Mouse (Mus musculus): ENCODE data around the gene Postn. TPM values are rescaled to one million over a fixed set of nuclear protein-coding genes. Genes with fewer than 3 reads are reported as not detected.

Postn gene
- polyA plus RNA-seq, 1 experiment from 2014 or later, result 42.2 TPM

DNA sequence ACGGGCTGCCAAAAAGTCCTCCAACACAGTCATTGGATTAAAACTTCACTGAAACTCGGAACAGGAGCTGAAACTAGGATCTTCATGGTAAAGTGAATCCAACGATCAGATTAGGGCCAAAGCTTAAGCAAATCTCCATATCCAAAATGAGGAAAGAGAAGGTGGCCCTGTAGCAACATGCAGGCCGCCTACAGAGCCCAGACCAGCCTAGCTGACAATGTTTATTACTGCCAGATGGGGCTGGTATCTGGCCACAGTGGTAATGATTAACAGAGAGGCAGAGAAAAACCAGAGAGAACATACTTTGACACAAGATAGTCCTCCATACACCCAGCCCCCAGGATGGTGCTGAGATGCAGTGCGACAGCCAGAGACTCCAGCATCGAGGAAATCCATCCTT, 60.1 kb downstream of the Postn start:
- no peak overlapping the region for H3K4me3 ChIP-seq
- peaks cover 7% of the 10 kb centered on the region for H3K4me1 ChIP-seq
- no peaks in the 10 kb centered on the region for H3K27me3 ChIP-seq
- no peaks in the 10 kb centered on the region for H3K9me3 ChIP-seq (replicated peaks)
- no peaks in the 10 kb centered on the region for H3K36me3 ChIP-seq
- no peak overlapping the region for H3K27ac ChIP-seq
- H3K9ac ChIP-seq, result no peak overlapping the region
- WGBS, result 75% methylated on average over 6 of the region's 6 CpGs
- ATAC-seq (ENCODE audit: low FRiP score), result no peak
- H3K4me2 ChIP-seq (replicated peaks), result no peak overlapping the region

DNA sequence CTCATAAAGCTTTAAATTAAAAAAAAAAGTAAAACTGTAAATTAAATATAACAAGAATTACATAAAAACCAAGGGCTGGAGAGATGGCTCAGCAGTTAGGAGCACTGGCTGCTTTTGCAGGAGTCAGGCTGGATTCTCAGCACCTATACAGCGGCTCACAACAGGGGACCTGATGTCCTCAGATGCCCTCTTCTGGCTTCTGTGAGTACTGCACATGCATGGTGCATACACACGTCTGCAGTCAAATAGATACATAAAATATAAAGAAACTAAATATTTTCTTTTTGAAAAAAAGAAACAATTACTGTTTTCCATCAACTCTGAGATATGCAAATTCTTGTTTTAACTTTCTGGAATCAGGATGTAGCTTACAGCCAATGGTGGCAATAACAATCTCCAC, 60.8 kb downstream of the Postn start:
- WGBS, result 93% methylated on average over 2 of the region's 2 CpGs
- Histone ChIP-seq H3K4me2 (replicated peaks) (no peak overlapping the region), H3K9ac (no peak overlapping the region), H3K4me3 (no peak overlapping the region), H3K9me3 (replicated peaks) (no peaks in the 10 kb centered on the region), H3K27ac (no peak overlapping the region), H3K4me1 (peaks cover 7% of the 10 kb centered on the region), H3K36me3 (no peaks in the 10 kb centered on the region), H3K27me3 (no peaks in the 10 kb centered on the region)
- ATAC-seq (ENCODE audit: low FRiP score), result no peak

DNA sequence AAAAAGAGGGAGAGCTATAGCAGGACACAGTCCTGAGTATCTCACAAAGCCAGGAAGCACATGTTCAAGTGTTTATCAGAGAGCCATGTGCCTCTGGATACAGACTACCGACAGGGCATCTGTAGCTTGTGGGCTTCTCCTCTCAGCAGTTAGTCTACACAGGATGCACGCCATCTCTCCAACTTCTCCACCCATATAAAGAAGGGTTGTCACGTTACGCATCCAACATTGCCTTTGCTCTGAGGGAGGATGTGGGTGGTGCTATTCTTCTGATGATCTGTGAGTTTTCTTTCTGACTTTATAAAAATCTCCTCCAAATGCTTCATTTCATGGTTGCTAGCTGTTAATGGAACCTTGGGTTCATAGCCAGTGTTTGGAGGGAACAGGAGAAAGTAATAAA, 63.2 kb downstream of the Postn start:
- Histone ChIP-seq H3K4me2 (replicated peaks) (no peak overlapping the region), H3K36me3 (no peaks in the 10 kb centered on the region), H3K4me1 (no peaks in the 10 kb centered on the region), H3K27me3 (no peaks in the 10 kb centered on the region), H3K9me3 (replicated peaks) (no peaks in the 10 kb centered on the region), H3K9ac (no peak overlapping the region), H3K4me3 (no peak overlapping the region), H3K27ac (no peak overlapping the region)
- WGBS, result 87% methylated on average over 4 of the region's 4 CpGs
- ATAC-seq (ENCODE audit: low FRiP score), result no peak

DNA sequence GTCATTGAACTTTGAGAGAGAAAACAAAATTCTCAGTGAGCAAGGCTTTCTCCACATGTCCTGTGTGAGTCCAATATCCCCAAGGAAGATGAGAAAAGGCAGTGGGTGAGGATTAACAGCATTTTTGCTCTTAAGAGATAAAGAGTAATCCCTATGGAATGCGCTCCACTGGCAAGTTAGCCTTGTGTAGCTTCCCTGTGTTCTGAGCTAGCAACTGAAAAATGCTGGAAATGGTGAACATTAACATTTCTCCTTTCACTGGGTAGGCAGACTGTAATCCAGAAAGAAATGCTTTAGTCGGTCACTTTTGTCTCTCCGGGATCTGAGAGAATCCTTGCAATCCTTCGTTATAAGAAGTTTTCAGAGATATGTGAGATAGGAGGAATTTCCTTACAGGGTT, 70.8 kb downstream of the Postn start:
- H3K27ac ChIP-seq, result no peak overlapping the region
- no peak overlapping the region for H3K4me2 ChIP-seq (replicated peaks)
- ATAC-seq (ENCODE audit: low FRiP score), result no peak
- no peaks in the 10 kb centered on the region for H3K27me3 ChIP-seq
- H3K4me1 ChIP-seq, result no peaks in the 10 kb centered on the region
- no peaks in the 10 kb centered on the region for H3K9me3 ChIP-seq (replicated peaks)
- H3K36me3 ChIP-seq, result no peaks in the 10 kb centered on the region
- no peak overlapping the region for H3K9ac ChIP-seq
- no peak overlapping the region for H3K4me3 ChIP-seq
- 90% methylated on average over 4 of the region's 4 CpGs for WGBS

DNA sequence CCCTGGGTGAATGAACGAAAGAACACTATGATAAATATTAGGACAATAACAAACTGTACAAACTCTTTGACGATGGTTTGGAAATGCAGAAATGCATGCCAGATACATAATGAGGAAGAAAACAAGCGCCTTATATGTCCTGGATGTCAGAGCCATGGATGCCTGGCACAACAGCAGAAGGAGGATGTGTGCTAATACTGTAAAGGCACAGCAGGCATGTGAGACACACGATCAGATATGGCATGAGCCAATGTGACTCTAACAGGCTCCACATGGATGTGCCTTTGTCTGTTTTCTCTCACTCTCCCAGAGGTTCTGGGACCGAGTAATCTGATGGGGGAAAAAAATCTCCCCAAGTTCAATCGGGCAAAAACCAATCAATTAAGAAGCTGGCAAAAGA, 71.3 kb downstream of the Postn start:
- H3K9me3 ChIP-seq (replicated peaks), result no peaks in the 10 kb centered on the region
- ATAC-seq (ENCODE audit: low FRiP score), result no peak
- H3K36me3 ChIP-seq, result no peaks in the 10 kb centered on the region
- H3K27me3 ChIP-seq, result no peaks in the 10 kb centered on the region
- H3K4me1 ChIP-seq, result no peaks in the 10 kb centered on the region
- 82% methylated on average over 6 of the region's 6 CpGs for WGBS
- H3K4me3 ChIP-seq, result no peak overlapping the region
- H3K9ac ChIP-seq, result no peak overlapping the region
- no peak overlapping the region for H3K4me2 ChIP-seq (replicated peaks)
- H3K27ac ChIP-seq, result no peak overlapping the region

DNA sequence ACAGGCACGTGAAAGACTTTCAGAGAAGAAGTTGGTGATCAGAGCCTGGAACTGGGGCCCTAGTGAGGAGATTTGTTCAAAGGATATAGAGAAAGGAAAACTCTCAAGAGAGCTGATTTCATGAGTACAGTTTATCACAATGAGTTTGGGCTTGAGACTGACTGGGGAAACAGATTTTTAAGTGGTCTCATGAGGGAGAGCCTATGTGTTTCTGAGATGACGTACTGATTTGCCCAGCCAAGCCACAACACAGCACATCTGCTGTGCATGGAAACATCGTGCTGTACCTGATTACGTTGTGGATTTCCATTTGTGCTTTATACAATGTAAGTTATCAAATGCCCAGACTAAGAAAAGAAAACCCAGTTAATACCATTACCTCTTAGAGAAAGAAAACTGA, 71.7 kb downstream of the Postn start:
- Histone ChIP-seq H3K9me3 (replicated peaks) (no peaks in the 10 kb centered on the region), H3K9ac (no peak overlapping the region), H3K27me3 (no peaks in the 10 kb centered on the region), H3K4me2 (replicated peaks) (no peak overlapping the region), H3K4me1 (no peaks in the 10 kb centered on the region), H3K27ac (no peak overlapping the region), H3K36me3 (no peaks in the 10 kb centered on the region), H3K4me3 (no peak overlapping the region)
- WGBS, result 78% methylated on average over 4 of the region's 4 CpGs
- no peak for ATAC-seq (ENCODE audit: low FRiP score)

DNA sequence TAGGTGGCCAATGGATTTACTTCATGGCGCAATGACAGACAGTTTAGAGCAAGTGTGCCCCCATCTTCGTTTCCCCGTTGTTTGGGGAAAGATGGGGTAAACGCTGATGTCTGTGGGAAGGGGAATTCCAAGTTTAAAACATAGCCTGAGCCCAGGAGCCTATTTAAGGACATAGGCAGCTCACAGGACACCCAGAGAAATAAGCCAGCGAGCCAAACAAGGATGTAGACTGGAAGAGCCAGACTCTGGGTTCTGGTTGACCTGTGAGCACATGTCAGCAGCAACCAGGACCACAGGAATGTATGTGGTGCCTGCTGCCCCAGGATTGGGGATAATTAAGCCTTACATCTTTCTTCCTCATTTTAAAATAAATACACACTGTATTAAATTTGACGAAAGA, 73.7 kb downstream of the Postn start:
- H3K27me3 ChIP-seq, result no peaks in the 10 kb centered on the region
- no peaks in the 10 kb centered on the region for H3K36me3 ChIP-seq
- H3K27ac ChIP-seq, result no peak overlapping the region
- H3K9ac ChIP-seq, result no peak overlapping the region
- H3K4me3 ChIP-seq, result no peak overlapping the region
- no peak for ATAC-seq (ENCODE audit: low FRiP score)
- no peaks in the 10 kb centered on the region for H3K4me1 ChIP-seq
- H3K9me3 ChIP-seq (replicated peaks), result no peaks in the 10 kb centered on the region
- H3K4me2 ChIP-seq (replicated peaks), result no peak overlapping the region
- 94% methylated on average over 6 of the region's 6 CpGs for WGBS

DNA sequence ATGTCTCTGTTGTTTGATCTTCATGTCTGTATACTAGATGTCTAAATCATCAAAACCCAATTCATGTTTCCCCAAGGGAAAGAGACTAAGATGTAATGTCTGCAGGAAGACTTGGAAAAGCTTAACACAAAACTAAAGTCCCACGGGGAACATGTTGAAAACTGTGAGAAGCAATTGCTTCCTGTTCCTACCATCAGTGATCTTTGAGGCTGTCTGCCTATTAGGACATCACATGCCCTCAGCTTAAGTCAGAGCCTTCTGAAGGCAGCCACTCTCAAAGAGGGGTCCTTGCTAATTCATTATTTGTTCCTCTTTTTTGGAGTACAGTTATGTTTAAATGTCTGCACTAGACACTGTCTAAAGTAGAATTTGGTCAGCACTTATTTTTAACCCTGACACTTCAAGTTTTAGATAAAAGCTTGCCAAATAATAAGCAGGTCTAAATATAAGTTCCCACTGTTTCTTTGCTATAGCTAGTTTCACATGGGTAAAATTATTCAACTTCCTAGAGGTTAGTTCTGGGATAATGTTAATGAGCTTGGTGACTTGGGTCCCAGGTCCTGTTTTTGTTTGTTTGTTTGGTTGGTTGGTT, 75.6 kb downstream of the Postn start:
- WGBS, result 84% methylated on average over 1 of the region's 1 CpGs
- H3K27ac ChIP-seq, result no peak overlapping the region
- H3K9ac ChIP-seq, result no peak overlapping the region
- no peaks in the 10 kb centered on the region for H3K9me3 ChIP-seq (replicated peaks)
- ATAC-seq (ENCODE audit: low FRiP score), result no peak
- no peaks in the 10 kb centered on the region for H3K36me3 ChIP-seq
- no peak overlapping the region for H3K4me3 ChIP-seq
- H3K4me2 ChIP-seq (replicated peaks), result no peak overlapping the region
- no peaks in the 10 kb centered on the region for H3K4me1 ChIP-seq
- no peaks in the 10 kb centered on the region for H3K27me3 ChIP-seq

Other genes starting within 250 kb of the Postn start
- gene Trpc4, start 205.1 kb upstream of the Postn start, polyA plus RNA-seq (2016; fragmentation: Nextera tagmentation; extraction: Ambion mirVana), result 1.7 and 2.1 TPM in 2 replicates

Measured in hindbrain, embryonic 12.5 days (tissue).